7 mouse cellular contexts compared by ENCODE assay signal in genomic region chr6:82996740-82997315, GRCm38 (mm10). TPM values are rescaled to one million over a fixed set of nuclear protein-coding genes. Genes with fewer than 3 reads are reported as not detected.
DNase-seq lines count a peak whose midpoint lies in the region; ATAC-seq lines count a peak whose summit lies in the region.

No protein-coding gene starts in this region.

- peak overlapping the region; percentile 10; the same call in 1 of the 2 replicates for H3K9ac ChIP-seq in embryonic facial prominence, embryonic 11.5 days (replicated peaks; ENCODE audit: low read length)
- no peak overlapping the region; the same call in 1 of the 2 replicates for H3K9ac ChIP-seq in midbrain, embryonic 13.5 days (replicated peaks)

- no peak overlapping the region for H3K27ac ChIP-seq in embryonic facial prominence, embryonic 11.5 days (replicated peaks; ENCODE audit: low read depth, low read length)
- H3K27ac ChIP-seq in limb, embryonic 10.5 days = peak overlapping the region; percentile 32; the same call in 1 of the 2 replicates
- no peak overlapping the region for H3K27ac ChIP-seq in midbrain, embryonic 13.5 days

- H3K9me3 ChIP-seq in embryonic facial prominence, embryonic 11.5 days (replicated peaks; ENCODE audit: control insufficient read depth, low read length) = no peaks in the 10 kb centered on the region
- H3K9me3 ChIP-seq in limb, embryonic 10.5 days (replicated peaks) = no peaks in the 10 kb centered on the region
- H3K9me3 ChIP-seq in midbrain, embryonic 13.5 days = no peaks in the 10 kb centered on the region

- peak; percentile 94 for DNase-seq in adrenal gland, postnatal 14 days
- peak; percentile 97 for DNase-seq in embryonic facial prominence, embryonic 11.5 days (ENCODE audit: low spot score)
- peak; percentile 92 for DNase-seq in kidney, adult 11 months
- peak; percentile 91 for DNase-seq in limb, embryonic 10.5 days (ENCODE audit: low spot score)
- peak; percentile 89 for DNase-seq in spleen, adult 12 weeks (ENCODE audit: low spot score)

- H3K4me2 ChIP-seq in embryonic facial prominence, embryonic 11.5 days (ENCODE audit: low read depth, low read length) = peak overlapping the region; percentile 19; the same call in 1 of the 2 replicates
- H3K4me2 ChIP-seq in midbrain, embryonic 13.5 days (replicated peaks) = peak overlapping the region; percentile 39

- no peak overlapping the region for H3K4me3 ChIP-seq in embryonic facial prominence, embryonic 11.5 days (ENCODE audit: low read depth, low read length)
- H3K4me3 ChIP-seq in limb, embryonic 10.5 days = peak overlapping the region; percentile 26; the same call in 1 of the 2 replicates
- H3K4me3 ChIP-seq in midbrain, embryonic 13.5 days (replicated peaks) = peak overlapping the region; percentile 14

- no peaks in the 10 kb centered on the region for H3K36me3 ChIP-seq in embryonic facial prominence, embryonic 11.5 days (replicated peaks; ENCODE audit: control insufficient read depth, insufficient read depth, low read depth, low read length)
- H3K36me3 ChIP-seq in limb, embryonic 10.5 days = no peaks in the 10 kb centered on the region
- H3K36me3 ChIP-seq in midbrain, embryonic 13.5 days = no peaks in the 10 kb centered on the region

- peak; percentile 93 for ATAC-seq in embryonic facial prominence, embryonic 11.5 days (replicated peaks; ENCODE audit: insufficient number of reproducible peaks, low FRiP score, low TSS enrichment, low read depth)
- peak; percentile 96 for ATAC-seq in granulocyte monocyte progenitor cell, adult 5-6 weeks (replicated peaks; ENCODE audit: poor library complexity, severe bottlenecking)
- peak; percentile 98 for ATAC-seq in midbrain, embryonic 13.5 days

- H3K4me1 ChIP-seq in embryonic facial prominence, embryonic 11.5 days (ENCODE audit: control insufficient read depth, insufficient read depth, low read length) = no peaks in the 10 kb centered on the region
- peaks cover 18% of the 10 kb centered on the region for H3K4me1 ChIP-seq in limb, embryonic 10.5 days
- H3K4me1 ChIP-seq in midbrain, embryonic 13.5 days (replicated peaks) = peaks cover 9% of the 10 kb centered on the region; the same call in 1 of the 2 replicates

- H3K27me3 ChIP-seq in embryonic facial prominence, embryonic 11.5 days (ENCODE audit: control insufficient read depth, insufficient read depth, low read length) = no peaks in the 10 kb centered on the region
- no peaks in the 10 kb centered on the region for H3K27me3 ChIP-seq in limb, embryonic 10.5 days (ENCODE audit: low read depth, poor library complexity, severe bottlenecking)
- H3K27me3 ChIP-seq in midbrain, embryonic 13.5 days = peaks cover 9% of the 10 kb centered on the region

- 11% methylated on average over 11 of the region's 11 CpGs for WGBS in embryonic facial prominence, embryonic 11.5 days
- 19% methylated on average over 11 of the region's 11 CpGs for WGBS in limb, embryonic 10.5 days
- WGBS in midbrain, embryonic 13.5 days = 14% methylated on average over 11 of the region's 11 CpGs

RNA-seq across cellular contexts. Expression of gene Dok1, which starts 36.4 kb away (rescaled TPM):
- total RNA-seq in adrenal gland, postnatal 14 days (2021) = 8.3 and 13.0 TPM in 2 replicates
- polyA plus RNA-seq in embryonic facial prominence, embryonic 11.5 days (2014; fragmentation: Nextera tagmentation; extraction: Ambion mirVana) = 5.4 and 8.2 TPM in 2 replicates
- 18.7 and 25.8 TPM in 2 replicates for total RNA-seq in granulocyte monocyte progenitor cell, adult 5-6 weeks (2014; fragmentation: Nextera tagmentation)
- total RNA-seq in granulocyte monocyte progenitor cell, adult 5-6 weeks (2017) = 9.0 and 16.1 TPM in 2 replicates
- 9.8 and 14.9 TPM in 2 replicates for polyA plus RNA-seq in limb, embryonic 10.5 days (2016; fragmentation: Nextera tagmentation; extraction: Ambion mirVana)
- 3.1 and 4.1 TPM in 2 replicates for polyA plus RNA-seq in midbrain, embryonic 13.5 days (2015; fragmentation: Nextera tagmentation; extraction: Ambion mirVana)

RNA-seq across cellular contexts. Expression of gene Loxl3, which starts 37.1 kb away (rescaled TPM):
- total RNA-seq in adrenal gland, postnatal 14 days (2021) = 2.8 and 4.1 TPM in 2 replicates
- 8.9 and 10.1 TPM in 2 replicates for polyA plus RNA-seq in embryonic facial prominence, embryonic 11.5 days (2014; fragmentation: Nextera tagmentation; extraction: Ambion mirVana)
- 9.0 TPM in 1 of 2 replicates, not detected in the other for total RNA-seq in granulocyte monocyte progenitor cell, adult 5-6 weeks (2014; fragmentation: Nextera tagmentation)
- total RNA-seq in granulocyte monocyte progenitor cell, adult 5-6 weeks (2017) = 0.46 and 2.2 TPM in 2 replicates
- polyA plus RNA-seq in limb, embryonic 10.5 days (2016; fragmentation: Nextera tagmentation; extraction: Ambion mirVana) = 6.3 and 12.8 TPM in 2 replicates
- 4.7 and 6.2 TPM in 2 replicates for polyA plus RNA-seq in midbrain, embryonic 13.5 days (2015; fragmentation: Nextera tagmentation; extraction: Ambion mirVana)

RNA-seq across cellular contexts. Expression of gene M1ap, which starts 50.1 kb away (rescaled TPM):
- total RNA-seq in adrenal gland, postnatal 14 days (2021) = not detected in 2 replicates
- 0.21 and 0.50 TPM in 2 replicates for polyA plus RNA-seq in embryonic facial prominence, embryonic 11.5 days (2014; fragmentation: Nextera tagmentation; extraction: Ambion mirVana)
- total RNA-seq in granulocyte monocyte progenitor cell, adult 5-6 weeks (2014; fragmentation: Nextera tagmentation) = 2.2 TPM in 1 of 2 replicates, not detected in the other
- 2.7 and 6.3 TPM in 2 replicates for total RNA-seq in granulocyte monocyte progenitor cell, adult 5-6 weeks (2017)
- 0.19 and 0.33 TPM in 2 replicates for polyA plus RNA-seq in limb, embryonic 10.5 days (2016; fragmentation: Nextera tagmentation; extraction: Ambion mirVana)
- not detected in 2 replicates for polyA plus RNA-seq in midbrain, embryonic 13.5 days (2015; fragmentation: Nextera tagmentation; extraction: Ambion mirVana)

RNA-seq across cellular contexts. Expression of gene Sema4f, which starts 57.3 kb away (rescaled TPM):
- 0.48 and 1.8 TPM in 2 replicates for total RNA-seq in adrenal gland, postnatal 14 days (2021)
- 0.97 and 1.3 TPM in 2 replicates for polyA plus RNA-seq in embryonic facial prominence, embryonic 11.5 days (2014; fragmentation: Nextera tagmentation; extraction: Ambion mirVana)
- not detected in 2 replicates for total RNA-seq in granulocyte monocyte progenitor cell, adult 5-6 weeks (2014; fragmentation: Nextera tagmentation)
- not detected in 2 replicates for total RNA-seq in granulocyte monocyte progenitor cell, adult 5-6 weeks (2017)
- polyA plus RNA-seq in limb, embryonic 10.5 days (2016; fragmentation: Nextera tagmentation; extraction: Ambion mirVana) = 0.83 and 1.9 TPM in 2 replicates
- polyA plus RNA-seq in midbrain, embryonic 13.5 days (2015; fragmentation: Nextera tagmentation; extraction: Ambion mirVana) = 11.0 and 11.6 TPM in 2 replicates

RNA-seq across cellular contexts. Expression of gene Aup1, which starts 57.5 kb away (rescaled TPM):
- total RNA-seq in adrenal gland, postnatal 14 days (2021) = 164 and 190 TPM in 2 replicates
- polyA plus RNA-seq in embryonic facial prominence, embryonic 11.5 days (2014; fragmentation: Nextera tagmentation; extraction: Ambion mirVana) = 105 and 108 TPM in 2 replicates
- total RNA-seq in granulocyte monocyte progenitor cell, adult 5-6 weeks (2014; fragmentation: Nextera tagmentation) = 235 and 242 TPM in 2 replicates
- 120 and 136 TPM in 2 replicates for total RNA-seq in granulocyte monocyte progenitor cell, adult 5-6 weeks (2017)
- 167 and 169 TPM in 2 replicates for polyA plus RNA-seq in limb, embryonic 10.5 days (2016; fragmentation: Nextera tagmentation; extraction: Ambion mirVana)
- 160 and 165 TPM in 2 replicates for polyA plus RNA-seq in midbrain, embryonic 13.5 days (2015; fragmentation: Nextera tagmentation; extraction: Ambion mirVana)
